Comparison of ENCODE assay signal across 8 mouse cellular contexts in the genomic region with DNA sequence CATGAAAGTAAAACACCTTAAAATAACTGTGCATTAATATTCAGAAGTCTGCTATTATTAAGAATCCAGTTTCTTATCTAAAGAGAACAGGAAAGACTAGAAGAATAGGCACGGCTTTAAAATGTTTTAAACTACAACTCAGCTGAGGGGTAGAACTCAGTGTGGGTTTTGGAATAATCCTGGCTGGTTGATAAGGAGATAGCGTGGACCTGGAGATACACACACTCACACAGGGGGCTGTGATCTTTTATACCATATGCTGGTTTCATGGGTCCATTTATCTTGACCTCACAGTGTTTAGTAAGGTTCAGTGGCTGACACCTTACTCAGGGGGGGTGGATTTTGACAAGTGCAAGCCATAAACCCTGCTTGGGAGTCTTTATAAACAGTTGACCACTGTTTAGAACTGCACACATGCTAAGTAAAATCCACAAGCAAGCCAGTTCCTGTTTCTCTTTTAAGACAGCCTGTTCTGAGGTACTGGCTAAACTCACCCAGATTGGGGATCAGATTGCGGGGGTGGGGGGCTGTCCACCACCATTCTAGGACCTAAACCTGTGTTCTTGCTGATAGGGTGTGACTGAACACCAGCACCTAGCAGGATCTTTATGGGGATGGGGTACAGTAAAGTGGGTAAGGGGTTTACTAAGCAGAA. TPM values are rescaled to one million over a fixed set of nuclear protein-coding genes. Genes with fewer than 3 reads are reported as not detected.
DNase-seq lines count a peak whose midpoint lies in the region; ATAC-seq and TF ChIP-seq lines count a peak whose summit lies in the region.

No protein-coding gene starts in this region.

- no peak for DNase-seq in gastrocnemius, adult 2 months
- no peak for DNase-seq in gastrocnemius, adult 18-20 months (ENCODE audit: low spot score)
- DNase-seq in A20 (ENCODE audit: low read depth, low spot score), result peak; percentile 70
- DNase-seq in adrenal gland, adult 2 months, result no peak
- no peak for DNase-seq in cerebellum, adult 8-10 months
- no peak for DNase-seq in thymus, postnatal 10 days (ENCODE audit: low spot score in 2 of 2)

- H3K4me2 ChIP-seq in forebrain, embryonic 16.5 days (ENCODE audit: low read length), result peak overlapping the region; percentile 75
- H3K4me2 ChIP-seq in liver, embryonic 16.5 days (ENCODE audit: low read depth, low read length), result peak overlapping the region; percentile 83

- H3K9ac ChIP-seq in forebrain, embryonic 16.5 days (replicated peaks; ENCODE audit: low read depth, low read length), result peak overlapping the region; percentile 85
- H3K9ac ChIP-seq in liver, embryonic 16.5 days (ENCODE audit: low read depth, low read length), result peak overlapping the region; percentile 94

- ATAC-seq in forebrain, embryonic 16.5 days, result no peak
- ATAC-seq in liver, embryonic 16.5 days (ENCODE audit: low read depth), result no peak

- WGBS in forebrain, embryonic 16.5 days, result 56% methylated on average over 3 of the region's 3 CpGs
- WGBS in liver, embryonic 16.5 days (ENCODE audit: insufficient replicate concordance), result 16% methylated on average over 3 of the region's 3 CpGs

- H3K27ac ChIP-seq in gastrocnemius, adult 2 months, result peak overlapping the region; percentile 94
- H3K27ac ChIP-seq in forebrain, embryonic 16.5 days (ENCODE audit: low read length), result no peak overlapping the region
- peak overlapping the region; percentile 91 for H3K27ac ChIP-seq in liver, embryonic 16.5 days (ENCODE audit: low read length)

- intact Hi-C loops in gastrocnemius, adult 2 months (cut with DNase I), result loop anchor here (5.0 kb wide), 2 partner anchors 67 to 127 kb away; partner anchors contain the start of genes Ddi2 and Plekhm2

- no peaks in the 10 kb centered on the region for H3K27me3 ChIP-seq in forebrain, embryonic 16.5 days (replicated peaks; ENCODE audit: control insufficient read depth, insufficient read depth, low read length)
- H3K27me3 ChIP-seq in liver, embryonic 16.5 days (ENCODE audit: control insufficient read depth, insufficient read depth, low read depth, low read length), result no peaks in the 10 kb centered on the region

- no peaks in the 10 kb centered on the region for H3K9me3 ChIP-seq in forebrain, embryonic 16.5 days (ENCODE audit: control insufficient read depth, low read length)
- no peaks in the 10 kb centered on the region for H3K9me3 ChIP-seq in liver, embryonic 16.5 days (replicated peaks; ENCODE audit: control insufficient read depth, low read length)

- H3K36me3 ChIP-seq in forebrain, embryonic 16.5 days (ENCODE audit: control insufficient read depth, insufficient read depth), result peaks cover 10% of the 10 kb centered on the region; the same call in 1 of the 2 replicates
- peaks cover 6% of the 10 kb centered on the region; the same call in 1 of the 2 replicates for H3K36me3 ChIP-seq in liver, embryonic 16.5 days (ENCODE audit: control insufficient read depth, insufficient read depth)

- TF ChIP-seq CTCF in gastrocnemius, adult 2 months (IDR thresholded peaks at IDR 0.05), result no peak

- peak overlapping the region; percentile 99 for H3K4me3 ChIP-seq in gastrocnemius, adult 2 months
- peak overlapping the region; percentile 74 for H3K4me3 ChIP-seq in forebrain, embryonic 16.5 days (replicated peaks; ENCODE audit: low read length)
- H3K4me3 ChIP-seq in liver, embryonic 16.5 days (ENCODE audit: low read depth, low read length), result peak overlapping the region; percentile 85

- peaks cover 6% of the 10 kb centered on the region for H3K4me1 ChIP-seq in forebrain, embryonic 16.5 days (replicated peaks; ENCODE audit: control insufficient read depth, insufficient read depth, low read length)
- H3K4me1 ChIP-seq in liver, embryonic 16.5 days (ENCODE audit: control insufficient read depth, low read depth, low read length), result peaks cover 29% of the 10 kb centered on the region

RNA-seq across cellular contexts. Expression of gene Dnajc16, which starts 1.0 kb away (rescaled TPM):
- 10 to 100 TPM; 12.6 to 12.9 TPM for total RNA-seq in gastrocnemius, adult 2 months (2021)
- 10 to 100 TPM; 13.2 to 13.3 TPM for total RNA-seq in gastrocnemius, adult 18-20 months (2021)
- 5.3 and 6.4 TPM in 2 replicates for polyA plus RNA-seq in forebrain, embryonic 16.5 days (2015; fragmentation: Nextera tagmentation; extraction: Ambion mirVana)
- 2.5 and 2.6 TPM in 2 replicates for polyA plus RNA-seq in liver, embryonic 16.5 days (2015; fragmentation: Nextera tagmentation; extraction: Ambion mirVana)
- 10 to 100 TPM; 21.3 to 29.6 TPM for total RNA-seq in adrenal gland, adult 2 months (2021)
- polyA plus RNA-seq in adrenal gland, adult 2 months (2012; rRNA removed), result 13.2 and 14.4 TPM in 2 replicates

RNA-seq across cellular contexts. Expression of gene Casp9, which starts 3.7 kb away (rescaled TPM):
- total RNA-seq in gastrocnemius, adult 2 months (2021), result 1 to 10 TPM; 2.2 to 2.5 TPM
- 1 to 10 TPM; 2.4 TPM for total RNA-seq in gastrocnemius, adult 18-20 months (2021)
- polyA plus RNA-seq in forebrain, embryonic 16.5 days (2015; fragmentation: Nextera tagmentation; extraction: Ambion mirVana), result 15.8 and 16.6 TPM in 2 replicates
- 9.5 and 10.4 TPM in 2 replicates for polyA plus RNA-seq in liver, embryonic 16.5 days (2015; fragmentation: Nextera tagmentation; extraction: Ambion mirVana)
- 10 to 100 TPM; 18.2 to 22.0 TPM for total RNA-seq in adrenal gland, adult 2 months (2021)
- 16.6 and 19.3 TPM in 2 replicates for polyA plus RNA-seq in adrenal gland, adult 2 months (2012; rRNA removed)

RNA-seq across cellular contexts. Expression of gene Cela2a, which starts 36.3 kb away (rescaled TPM):
- total RNA-seq in gastrocnemius, adult 2 months (2021), result not detected
- total RNA-seq in gastrocnemius, adult 18-20 months (2021), result under 1 TPM in 1 of 2 experiments, not detected in 1; 0.78 TPM
- polyA plus RNA-seq in forebrain, embryonic 16.5 days (2015; fragmentation: Nextera tagmentation; extraction: Ambion mirVana), result not detected in 2 replicates
- 1.8 and 13.9 TPM in 2 replicates for polyA plus RNA-seq in liver, embryonic 16.5 days (2015; fragmentation: Nextera tagmentation; extraction: Ambion mirVana)
- total RNA-seq in adrenal gland, adult 2 months (2021), result not detected
- 0.25 and 0.59 TPM in 2 replicates for polyA plus RNA-seq in adrenal gland, adult 2 months (2012; rRNA removed)

RNA-seq across cellular contexts. Expression of gene Agmat, which starts 43.2 kb away (rescaled TPM):
- total RNA-seq in gastrocnemius, adult 2 months (2021), result not detected
- total RNA-seq in gastrocnemius, adult 18-20 months (2021), result not detected
- not detected in 2 replicates for polyA plus RNA-seq in forebrain, embryonic 16.5 days (2015; fragmentation: Nextera tagmentation; extraction: Ambion mirVana)
- 25.9 and 28.3 TPM in 2 replicates for polyA plus RNA-seq in liver, embryonic 16.5 days (2015; fragmentation: Nextera tagmentation; extraction: Ambion mirVana)
- total RNA-seq in adrenal gland, adult 2 months (2021), result 10 to 100 TPM; 25.7 to 59.4 TPM
- polyA plus RNA-seq in adrenal gland, adult 2 months (2012; rRNA removed), result 5.8 and 9.2 TPM in 2 replicates

RNA-seq across cellular contexts. Expression of gene Ctrc, which starts 56.5 kb away (rescaled TPM):
- total RNA-seq in gastrocnemius, adult 2 months (2021), result not detected
- total RNA-seq in gastrocnemius, adult 18-20 months (2021), result not detected
- not detected in 2 replicates for polyA plus RNA-seq in forebrain, embryonic 16.5 days (2015; fragmentation: Nextera tagmentation; extraction: Ambion mirVana)
- not detected in 2 replicates for polyA plus RNA-seq in liver, embryonic 16.5 days (2015; fragmentation: Nextera tagmentation; extraction: Ambion mirVana)
- total RNA-seq in adrenal gland, adult 2 months (2021), result not detected
- polyA plus RNA-seq in adrenal gland, adult 2 months (2012; rRNA removed), result not detected in 2 replicates

Comparison
In these comparisons a context has a peak if more than half of its experiments do, and no peak if none do; other contexts are left out.
1. RNA of gene Casp9, which starts 3.7 kb away (total RNA-seq): 18.2 to 22.0 TPM in adrenal gland, adult 2 months; 2.2 to 2.5 TPM in gastrocnemius, adult 2 months and 2.4 TPM in gastrocnemius, adult 18-20 months; every median in the first group is over 4 times any median in the second.
2. Peak in every context shown above with its lines, with median percentiles within 50 percentile points of each other: H3K4me3 ChIP-seq.